Mouse (Mus musculus): ENCODE measurements around the gene Gng7.

The Gng7 gene

DNA sequence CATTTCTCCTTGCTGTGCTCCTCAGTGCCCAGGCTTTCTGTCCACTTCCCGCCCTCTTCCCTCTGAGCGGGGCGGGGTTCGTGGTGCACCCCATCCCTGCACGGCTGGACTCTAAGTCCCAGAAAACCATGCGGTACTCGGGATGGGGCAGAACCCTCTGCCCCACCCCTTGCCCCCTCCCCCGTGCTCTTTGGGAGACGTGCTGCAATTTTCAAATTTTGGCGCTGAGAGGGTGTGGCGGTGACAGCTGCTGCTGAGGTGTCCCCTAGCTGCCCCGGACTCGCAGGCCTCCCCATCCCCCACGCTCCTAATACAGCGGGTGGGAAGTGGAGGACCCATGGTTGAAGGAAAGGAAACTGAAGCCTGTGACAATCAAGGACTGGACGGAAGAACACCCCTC, 92.8 kb downstream of the Gng7 start:
- no peak for DNase-seq

DNA sequence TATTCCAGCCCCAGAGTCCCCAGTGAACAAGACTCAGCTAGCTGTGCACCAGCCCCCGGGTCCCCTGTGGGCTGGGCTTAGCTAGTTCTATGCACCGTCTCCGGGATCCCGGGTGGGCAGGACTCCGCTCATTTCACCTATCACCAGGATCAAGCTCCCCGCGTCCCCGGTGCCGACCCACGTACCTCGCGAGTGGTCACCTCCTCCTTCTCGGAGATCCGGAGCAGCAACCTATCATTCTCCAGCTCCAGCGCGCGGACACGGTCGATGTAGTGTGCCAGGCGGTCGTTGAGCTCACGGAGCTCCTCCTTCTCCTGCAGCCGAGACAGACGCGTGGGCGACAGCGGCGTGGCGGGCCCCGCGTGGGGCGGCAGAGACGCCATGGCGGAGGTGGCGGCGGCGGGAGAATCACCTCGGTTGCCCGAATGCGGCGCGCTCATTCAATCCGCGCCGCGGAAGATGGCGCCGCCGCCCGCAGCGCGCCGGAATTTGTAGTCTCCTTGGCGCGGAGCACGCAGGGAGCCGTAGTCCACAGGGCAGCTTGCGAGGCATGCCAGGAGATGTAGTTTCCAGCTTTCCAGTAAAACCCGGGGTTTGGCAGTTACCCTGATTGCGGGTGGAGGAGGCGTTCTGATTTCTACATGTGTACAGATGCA, 96.8 kb downstream of the Gng7 start, which contains the start of gene Lmnb2:
Gene Lmnb2, minus strand, starts transcription at position 467 of the 656 bp plus-strand sequence.
- peak; percentile 89 for DNase-seq

DNA sequence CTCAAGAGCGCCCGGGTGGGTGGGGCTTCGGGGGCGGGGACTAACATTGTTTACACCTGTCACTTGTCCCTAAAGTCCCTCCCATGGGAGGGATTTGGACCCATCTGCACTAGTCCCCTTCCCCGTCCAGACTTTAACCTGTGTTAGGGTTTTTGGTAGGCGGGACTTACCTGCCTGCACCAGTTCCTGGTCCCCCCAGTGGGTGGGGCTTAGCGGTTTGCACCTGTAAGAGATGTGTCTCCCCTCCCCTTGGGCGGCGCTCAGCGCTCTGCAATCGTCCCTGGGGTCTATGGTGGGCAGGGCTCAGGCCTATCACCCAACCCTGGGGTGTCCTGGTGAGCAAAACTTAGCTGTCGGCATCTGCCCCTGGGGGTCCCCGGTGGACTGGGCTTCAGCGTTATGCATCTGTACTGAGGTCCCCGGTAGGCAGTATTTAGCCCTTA, 97.4 kb downstream of the Gng7 start:
- no peak for DNase-seq

DNA sequence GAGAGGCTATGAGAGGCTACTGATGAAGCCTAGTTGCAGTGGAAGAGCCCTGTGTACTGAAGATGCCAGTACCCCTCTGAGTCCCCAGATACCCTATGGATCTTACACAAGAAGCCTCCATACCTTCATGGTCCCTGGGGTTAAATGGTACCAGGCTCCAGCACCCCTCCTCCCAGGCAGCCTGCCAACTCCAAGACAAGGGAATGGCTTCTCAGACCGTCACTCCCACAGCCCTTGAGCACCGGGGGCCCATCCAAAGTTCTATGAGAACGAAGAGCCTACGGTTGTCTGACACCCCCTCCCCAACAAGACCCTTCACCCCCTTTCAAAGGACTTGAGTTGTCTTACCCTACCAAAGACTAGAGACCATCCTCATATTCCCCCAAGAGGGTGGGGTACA, 99.0 kb downstream of the Gng7 start:
- DNase-seq = no peak

DNA sequence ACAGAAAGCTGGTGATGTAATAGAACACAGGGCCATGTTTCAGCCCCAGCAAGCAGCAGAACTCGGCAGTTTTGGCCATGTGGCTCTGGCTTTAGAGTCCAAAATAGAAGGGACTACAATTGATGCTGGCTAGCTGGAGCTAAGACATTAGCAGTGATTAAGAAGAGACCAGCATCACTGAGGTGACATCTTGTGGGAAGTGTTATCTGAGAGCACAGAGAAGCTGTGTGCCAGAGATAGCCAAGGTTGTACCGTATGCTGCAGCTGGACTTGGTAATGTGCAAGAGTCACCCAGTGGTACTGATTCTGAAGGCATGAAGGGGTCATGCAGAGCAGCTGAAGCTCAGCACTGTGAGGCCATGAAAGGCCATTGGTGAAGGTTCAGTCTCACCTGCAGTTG, 99.5 kb downstream of the Gng7 start:
- no peak for DNase-seq

DNA sequence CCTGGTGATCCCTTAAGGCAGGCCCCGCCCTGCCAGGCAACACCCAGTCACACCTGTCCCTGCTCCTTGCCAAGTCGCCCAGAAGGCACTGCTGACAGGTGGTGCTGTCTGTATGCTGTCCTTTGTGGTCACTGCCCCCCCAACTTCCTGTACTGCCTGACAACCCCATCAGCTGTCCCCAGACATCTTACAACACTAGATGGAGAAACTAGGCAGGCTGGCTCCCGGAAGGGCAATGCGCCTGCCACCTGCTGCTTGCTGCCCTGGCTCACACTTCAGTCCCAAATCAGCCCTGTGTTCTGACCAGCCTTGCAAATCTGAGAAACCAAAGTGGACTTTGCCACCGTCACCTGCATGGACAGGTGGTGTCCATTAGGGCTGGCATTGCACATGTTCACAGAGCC, 100.5 kb downstream of the Gng7 start:
- no peak for DNase-seq

DNA sequence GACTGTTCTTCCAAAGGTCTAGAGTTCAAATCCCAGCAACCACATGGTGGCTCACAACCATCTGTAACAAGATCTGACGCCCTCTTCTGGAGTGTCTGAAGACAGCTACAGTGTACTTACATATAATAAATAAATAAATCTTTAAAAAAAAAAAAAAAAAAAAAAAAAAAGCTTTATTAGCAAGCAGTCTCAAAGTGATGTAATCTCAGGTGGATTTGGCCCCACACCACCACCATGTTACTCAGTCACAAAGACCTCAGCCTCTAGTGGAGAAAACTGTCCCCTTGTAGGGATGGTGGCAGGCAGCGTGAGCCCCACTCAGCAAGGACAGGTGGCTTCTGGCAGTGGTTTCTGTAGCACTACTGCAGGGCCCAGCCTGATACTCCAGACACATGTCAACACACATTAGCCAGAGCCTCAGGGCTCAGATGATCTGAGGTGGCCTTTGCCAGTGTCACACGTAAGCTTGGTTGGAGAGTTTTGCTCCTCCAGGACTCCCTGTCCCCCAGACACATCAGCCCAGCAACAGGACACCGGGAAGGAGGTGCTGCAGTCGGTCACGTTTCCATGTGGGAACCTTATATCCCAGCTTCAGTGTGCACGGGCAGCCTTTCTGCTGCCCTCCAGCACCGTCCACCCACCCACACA, 101.3 kb downstream of the Gng7 start:
- no peak for DNase-seq

DNA sequence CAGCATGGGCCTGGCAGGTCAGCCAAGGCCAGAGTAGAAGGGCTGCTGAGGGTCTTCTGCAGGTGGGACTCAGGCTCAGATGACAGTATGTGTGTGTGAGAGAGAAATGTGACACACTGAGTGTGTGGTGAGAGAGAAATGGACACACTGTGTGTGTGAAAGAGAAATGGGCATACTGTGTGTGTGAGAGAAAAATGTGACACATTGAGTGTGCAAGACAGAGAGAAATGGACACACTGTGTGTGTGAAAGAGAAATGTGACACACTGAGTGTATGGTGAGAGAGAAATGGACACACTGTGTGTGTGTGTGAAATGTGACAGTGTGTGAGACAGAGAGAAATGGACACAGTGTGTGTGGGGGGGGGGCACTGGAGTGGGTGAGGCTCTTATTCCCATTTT, 102.9 kb downstream of the Gng7 start:
- DNase-seq = no peak

DNA sequence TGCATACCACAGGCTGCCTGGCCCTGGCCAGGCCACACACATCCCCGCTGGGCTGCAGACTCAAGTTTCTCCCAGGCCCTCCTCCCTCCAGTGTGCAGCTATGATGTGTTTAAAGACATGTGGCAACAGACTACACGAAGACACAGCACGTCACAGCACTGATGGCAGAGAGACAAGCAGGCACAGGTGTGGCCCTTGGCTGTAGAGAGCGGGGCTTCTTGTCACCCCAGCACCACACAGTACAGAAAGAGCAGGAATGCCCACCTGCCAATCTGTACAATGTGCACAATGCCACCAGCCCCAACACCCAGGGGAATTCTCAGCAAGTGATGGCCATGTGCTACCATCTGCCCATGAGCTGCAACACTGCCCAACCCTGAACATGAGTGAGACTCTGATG, 103.4 kb downstream of the Gng7 start:
- DNase-seq = no peak

DNA sequence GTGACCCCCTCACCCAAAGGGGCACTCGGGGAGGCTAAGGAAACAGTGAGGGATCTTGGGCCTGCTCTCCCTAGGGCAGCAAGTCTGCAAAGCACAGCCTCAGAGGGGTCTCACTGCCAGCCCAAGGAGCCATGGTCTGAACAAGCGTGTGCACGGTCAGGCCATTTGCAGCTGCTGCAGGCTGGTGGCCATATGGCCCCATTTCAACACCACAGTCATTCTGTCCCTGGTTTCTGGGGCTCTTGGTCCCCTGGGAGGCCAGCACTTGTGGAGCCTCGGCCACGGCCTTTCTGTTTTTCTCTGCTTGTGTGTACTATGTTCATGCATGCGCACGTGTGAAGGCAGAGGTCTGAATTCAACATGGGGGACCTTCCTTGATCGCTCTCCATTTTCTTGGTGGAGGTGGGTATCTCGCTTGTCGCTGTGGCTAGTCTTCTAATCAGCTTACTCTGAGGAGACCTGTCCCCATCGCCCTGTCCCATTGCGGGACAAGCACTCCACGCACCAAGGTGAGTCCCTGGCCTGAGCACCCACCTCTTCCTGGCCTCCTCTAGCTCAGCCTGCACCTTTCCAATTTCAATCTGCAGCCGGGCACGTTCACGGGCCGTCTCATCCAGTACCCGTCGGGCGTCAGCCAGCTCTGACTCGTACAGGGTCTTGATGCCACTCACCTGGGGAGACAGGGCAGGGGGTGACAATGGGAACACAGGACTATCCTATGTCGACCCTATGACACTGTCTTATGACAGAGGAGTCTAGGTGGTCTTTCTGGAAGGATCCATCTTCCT, 105.2 kb downstream of the Gng7 start:
- no peak for DNase-seq

DNA sequence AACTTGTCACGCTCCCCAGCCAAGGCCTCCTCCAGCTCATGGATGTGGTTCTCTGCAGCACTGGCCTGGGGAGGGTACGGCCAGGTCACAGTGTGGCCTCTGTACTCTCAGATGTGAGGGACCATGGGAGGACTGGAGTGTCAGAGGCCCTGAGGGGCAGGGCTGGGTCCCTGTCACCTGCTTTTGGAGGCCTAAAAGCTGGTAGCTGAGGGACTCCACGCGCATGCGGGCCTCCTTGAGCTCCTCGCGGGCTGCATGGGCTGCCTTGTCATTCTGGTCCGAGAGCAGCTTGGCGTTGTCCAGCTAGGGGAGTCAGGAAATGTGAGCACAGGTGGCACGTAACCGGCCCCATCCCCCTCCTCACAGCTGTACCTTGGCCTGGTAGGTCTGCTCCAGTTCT, 110.0 kb downstream of the Gng7 start:
- DNase-seq = no peak

DNA sequence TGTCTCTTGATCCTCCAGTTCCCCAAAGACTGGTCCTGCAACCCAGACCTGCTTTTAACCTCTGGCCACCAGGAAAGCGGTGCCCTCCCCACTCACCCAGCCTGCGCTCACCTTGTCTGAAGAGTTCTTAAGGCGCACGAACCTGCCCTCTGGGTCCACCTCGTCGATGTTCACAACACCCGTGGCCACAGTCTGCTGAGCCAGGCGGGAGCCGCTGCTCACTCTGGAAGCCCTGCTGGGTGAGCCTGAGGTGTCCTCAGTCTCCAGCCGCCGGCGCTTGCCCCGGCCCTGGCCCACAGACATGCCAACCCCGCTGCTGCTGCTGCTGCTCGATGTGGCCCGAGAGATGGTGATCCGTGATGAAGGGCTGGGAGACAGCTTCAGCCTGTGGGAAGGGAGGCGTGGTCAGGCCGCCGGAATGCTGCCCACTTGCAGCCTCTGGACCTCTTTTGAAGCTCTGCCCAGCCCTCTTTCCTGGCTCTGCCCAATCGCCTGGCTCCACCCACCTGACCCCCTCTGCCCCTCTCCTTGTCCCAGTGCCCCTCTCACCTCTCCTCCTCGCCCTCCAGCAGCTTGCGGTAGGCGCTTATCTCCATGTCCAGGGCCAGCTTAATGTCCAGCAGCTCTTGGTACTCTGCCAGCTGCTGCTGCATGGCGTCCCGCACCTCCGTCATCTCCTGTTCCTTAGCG, 110.6 kb downstream of the Gng7 start:
- DNase-seq = no peak

DNA sequence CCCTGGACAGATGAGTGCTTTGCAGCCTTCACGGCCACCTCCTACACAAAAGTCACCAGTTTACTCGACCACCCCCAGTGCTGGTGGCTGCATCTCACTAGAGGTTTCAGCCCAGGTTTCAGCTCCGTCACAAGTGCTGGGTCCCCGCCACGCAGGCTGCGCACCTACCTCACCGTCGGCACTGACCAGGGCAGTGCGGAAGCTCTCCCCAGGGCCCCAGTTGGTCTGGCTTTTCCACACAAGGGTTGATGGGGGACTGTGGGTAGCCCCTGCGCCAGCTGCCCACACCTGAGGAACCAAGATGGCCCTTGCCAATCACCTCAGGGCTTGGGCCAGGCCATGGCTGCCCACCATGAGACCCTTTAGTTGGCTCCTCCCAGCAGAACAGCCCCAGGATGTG, 111.5 kb downstream of the Gng7 start:
- DNase-seq = no peak

DNA sequence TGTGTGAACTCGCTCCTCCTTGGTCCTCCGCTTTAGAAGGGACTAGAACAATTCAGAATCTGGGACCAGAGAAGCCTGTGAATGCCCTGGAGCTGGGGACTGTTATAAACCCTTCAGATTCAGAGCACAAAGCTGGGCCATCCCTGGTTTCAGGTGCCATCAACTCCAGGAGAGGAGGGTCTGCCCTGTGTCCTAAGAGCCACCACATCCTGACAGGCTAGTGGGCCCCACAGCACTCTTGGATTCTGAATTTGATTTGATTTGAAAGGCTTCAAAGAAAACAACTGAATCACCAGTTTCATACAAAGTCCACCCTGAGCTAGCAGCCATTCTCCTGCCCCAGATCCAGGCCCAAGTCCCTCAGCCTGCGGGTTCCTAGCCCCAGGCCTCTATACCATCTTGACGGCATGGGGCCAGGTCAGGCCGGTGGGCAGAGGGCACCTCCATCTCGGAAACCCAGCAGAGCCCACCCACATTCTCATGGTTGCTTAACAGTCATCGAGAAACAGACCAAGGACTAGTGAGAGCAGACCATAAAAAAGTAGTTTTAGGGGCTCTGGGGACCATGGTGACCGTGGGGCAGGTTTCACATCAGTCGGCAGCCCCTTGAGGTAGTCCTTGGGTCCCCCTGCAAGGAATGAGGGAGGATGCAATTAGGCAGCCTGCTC, 112.3 kb downstream of the Gng7 start:
- DNase-seq = no peak

DNA sequence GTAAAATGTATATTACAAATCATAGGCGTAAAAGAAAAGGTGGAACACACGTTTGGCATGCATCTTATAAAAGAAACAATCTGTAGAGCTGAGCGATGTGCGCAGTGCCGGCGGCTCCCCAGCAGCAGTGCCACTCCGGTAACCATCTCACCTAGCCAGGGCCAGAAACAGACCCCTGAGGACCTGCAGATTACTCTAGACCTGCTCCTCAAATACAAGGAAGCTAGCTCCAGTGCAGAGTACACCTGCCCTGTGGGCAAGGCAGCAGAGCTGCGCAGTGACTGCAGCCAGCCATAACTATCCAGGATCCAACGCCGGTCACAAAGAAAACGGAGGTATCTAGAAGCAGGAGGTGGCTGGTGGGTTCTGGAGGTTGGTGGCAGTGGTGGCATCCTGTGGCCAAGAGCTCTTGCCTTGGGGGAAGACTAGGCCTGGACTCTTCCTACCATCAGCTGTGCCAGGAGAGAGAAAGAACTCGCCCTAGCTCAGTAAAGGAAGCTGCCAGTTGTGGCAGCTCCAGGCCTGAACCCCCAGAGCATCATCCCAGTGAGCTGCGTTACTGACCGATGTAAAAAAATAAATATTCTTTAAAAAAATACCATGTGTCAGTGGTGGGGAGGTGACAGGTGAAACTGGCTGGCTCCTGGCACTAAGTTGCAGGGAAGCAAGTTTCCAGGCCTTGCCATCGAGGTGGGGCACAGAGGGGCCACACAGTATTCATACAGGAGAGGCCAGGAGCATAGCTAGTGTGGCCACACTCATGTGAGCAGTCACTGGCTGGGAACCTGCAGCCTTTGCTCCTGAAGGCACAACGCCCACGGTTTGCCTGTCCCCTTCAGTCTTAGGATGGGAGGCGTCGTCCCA, 113.1 kb downstream of the Gng7 start:
- DNase-seq = no peak

DNA sequence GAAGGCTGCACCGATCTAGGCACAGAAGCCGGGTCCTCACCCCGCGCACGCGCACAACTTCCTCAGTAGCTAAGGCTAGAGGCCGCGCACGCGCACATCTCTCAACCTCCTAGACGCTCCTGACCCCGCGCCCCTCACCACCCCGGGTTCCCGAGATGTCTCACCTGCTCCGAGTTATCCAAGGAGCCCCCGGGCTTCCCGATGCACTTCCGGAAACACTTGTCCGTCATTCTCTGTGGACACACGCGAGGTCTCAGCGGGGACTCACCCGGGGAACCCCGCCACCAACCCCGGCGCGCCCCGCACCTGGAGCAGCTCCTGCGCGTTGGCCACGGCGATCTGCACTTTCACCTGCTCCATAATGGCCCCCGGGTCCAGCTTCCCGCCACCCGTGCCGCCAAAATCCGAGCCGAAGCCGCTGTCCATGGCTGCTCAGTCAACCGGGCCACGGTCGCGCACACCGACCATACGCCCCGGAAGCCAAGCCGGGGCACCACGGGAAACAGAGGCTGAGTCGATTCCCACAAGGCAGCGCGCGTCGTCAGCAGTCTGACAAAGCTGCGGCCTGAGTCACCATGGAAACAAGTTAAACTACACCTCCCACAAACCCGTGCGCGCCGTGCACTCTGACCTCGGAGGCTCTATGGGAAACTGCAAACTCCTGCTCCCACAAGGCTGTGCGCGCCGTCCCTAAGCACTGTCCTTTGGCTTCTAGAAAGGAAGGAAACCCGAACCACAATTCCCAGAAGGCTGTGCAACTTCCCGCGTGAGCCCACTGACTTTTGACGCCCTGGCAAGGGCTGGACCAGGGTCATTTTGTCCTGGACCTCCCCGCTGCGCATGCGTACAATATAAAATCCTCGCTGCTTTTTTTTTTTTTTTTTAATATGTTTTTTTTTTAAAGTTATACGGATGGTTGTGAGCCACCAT, 114.2 kb downstream of the Gng7 start, which contains the start of gene Timm13:
Gene Timm13, minus strand, starts transcription at position 652 of the 930 bp plus-strand sequence.
- peak; percentile 100 for DNase-seq

DNA sequence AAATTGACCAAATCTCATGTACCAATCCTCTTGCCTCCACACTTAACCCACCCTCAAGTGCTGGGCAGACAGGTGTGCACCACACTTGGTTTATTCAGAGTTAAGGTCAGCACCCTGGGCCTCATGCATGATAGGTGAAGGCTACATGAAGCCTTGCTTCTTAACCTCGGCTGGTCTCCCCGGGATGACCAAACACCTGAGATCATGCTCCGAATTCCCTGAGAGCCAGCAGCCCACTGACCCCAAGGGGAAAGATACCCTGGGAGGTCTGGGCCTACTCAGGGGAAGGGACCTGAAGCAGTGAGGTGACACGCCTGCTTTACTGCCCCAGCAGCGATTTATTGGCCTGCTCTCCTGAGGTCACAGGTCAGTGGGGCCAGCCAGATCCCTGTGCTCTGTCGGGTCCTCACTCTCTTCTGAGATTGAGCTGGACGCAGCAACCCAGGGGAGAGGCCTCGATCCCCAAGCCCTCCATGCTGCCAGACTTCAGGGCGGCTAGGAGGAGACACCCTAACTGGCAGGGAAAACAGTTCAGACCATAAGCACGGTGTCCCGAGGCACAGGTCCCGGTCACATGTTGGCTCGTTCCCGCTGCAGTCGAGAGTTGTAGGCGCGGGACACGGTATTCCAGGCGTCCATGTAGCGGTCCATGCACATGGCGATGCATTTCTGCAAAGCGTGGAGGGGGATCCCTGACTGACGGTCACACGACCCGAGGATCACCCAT, 115.0 kb downstream of the Gng7 start:
- DNase-seq = no peak

DNA sequence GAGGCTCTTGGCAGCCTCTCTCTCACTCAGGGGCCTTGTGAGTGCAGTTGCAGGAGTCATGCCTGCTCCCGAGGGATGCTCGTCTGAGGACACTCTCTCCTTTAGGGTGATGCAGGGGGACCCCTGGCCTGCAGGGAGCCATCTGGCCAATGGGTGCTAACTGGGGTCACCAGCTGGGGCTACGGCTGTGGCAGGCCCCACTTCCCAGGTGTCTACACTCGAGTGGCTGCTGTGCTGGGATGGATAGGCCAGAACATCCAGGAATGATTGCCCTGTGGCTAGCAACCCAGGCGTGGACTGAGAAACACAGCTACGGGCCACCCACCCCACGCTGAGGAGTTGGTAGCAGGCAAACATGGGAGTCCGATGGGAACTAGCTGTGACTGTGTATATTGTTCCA, 115.7 kb downstream of the Gng7 start:
- no peak for DNase-seq

Data from right cerebral cortex, adult 18-20 months (tissue).